Mouse (Mus musculus) CH12.LX (cell line): Measurements from ENCODE around the gene Jarid2. TPM values are rescaled to one million over a fixed set of nuclear protein-coding genes. Genes with fewer than 3 reads are reported as not detected.

Experiments used
- DNase-seq: peaks from one replicate; pipeline ENCODE4 v3.0.0-alpha.2; 2013; ENCODE audit errors: extremely low read depth
- H3K27ac ChIP-seq: 2 replicates; pipeline ENCODE4 v1.5.1; 2012; ENCODE audit warnings: low read depth, mild to moderate bottlenecking, control low read depth, moderate library complexity; ENCODE audit not compliant: insufficient read depth
- H3K27me3 ChIP-seq: replicated peaks from 2 replicates; pipeline ENCODE3; 2012; ENCODE audit warnings: inconsistent platforms
- H3K36me3 ChIP-seq, 2 experiments: replicated peaks in 1 of 2; 2 replicates each; pipeline versions ENCODE3 to v1.6.1; 2012; ENCODE audit warnings: inconsistent platforms in 1 of 2, low read length in 1 of 2, mild to moderate bottlenecking in 1 of 2, mixed read lengths in 1 of 2, moderate library complexity in 1 of 2; ENCODE audit not compliant: control insufficient read depth in 1 of 2, insufficient read depth in 1 of 2
- H3K4me1 ChIP-seq, 2 experiments: 2 replicates each; pipeline ENCODE4 v1.6.1; 2012; ENCODE audit warnings: inconsistent platforms in 1 of 2, moderate library complexity in 1 of 2; ENCODE audit not compliant: insufficient read depth in 2 of 2, control insufficient read depth in 1 of 2
- H3K4me2 ChIP-seq: 2 replicates; pipeline ENCODE4 v1.6.1; 2012; ENCODE audit warnings: low read depth, mild to moderate bottlenecking, control low read depth; ENCODE audit not compliant: poor library complexity, insufficient read depth, severe bottlenecking
- H3K4me3 ChIP-seq, 3 experiments: fragments of 150-350 bp in 1 of 3; sonication (generic) in 1 of 3; replicated peaks in 1 of 3; 2 replicates each; pipeline versions ENCODE3 to v1.5.1; 2011 to 2012; ENCODE audit warnings: low read depth in 2 of 3, low read length in 2 of 3, mild to moderate bottlenecking in 2 of 3, moderate library complexity in 2 of 3, control low read depth in 1 of 3, improper control_type of control experiment in 1 of 3, inconsistent platforms in 1 of 3, mixed read lengths in 1 of 3; ENCODE audit not compliant: poor library complexity in 1 of 3
- H3K79me2 ChIP-seq: replicated peaks from 2 replicates; pipeline ENCODE4 v1.6.1; 2012; ENCODE audit warnings: mild to moderate bottlenecking, moderate library complexity; ENCODE audit not compliant: control insufficient read depth, poor library complexity, insufficient read depth, severe bottlenecking; ENCODE audit errors: extremely low read depth
- H3K9ac ChIP-seq: 2 replicates; pipeline ENCODE4 v1.6.1; 2012; ENCODE audit warnings: low read depth, mild to moderate bottlenecking, control low read depth, moderate library complexity; ENCODE audit not compliant: insufficient read depth
- H3K9me3 ChIP-seq: replicated peaks from 2 replicates; pipeline ENCODE3; 2012; ENCODE audit warnings: low read length, inconsistent platforms, mixed read lengths
- BHLHE40 ChIP-seq: IDR thresholded peaks from 2 replicates; pipeline ENCODE4 v1.6.1; 2011; ENCODE audit warnings: mild to moderate bottlenecking, low read depth, low read length, improper control_type of control experiment
- CTCF ChIP-seq, 2 experiments: IDR thresholded peaks in 1 of 2; conservative IDR thresholded peaks in 1 of 2; 2 replicates each; pipeline ENCODE4 v1.5.1; 2011 to 2012; ENCODE audit warnings: low read depth in 2 of 2, low read length in 2 of 2, improper control_type of control experiment in 1 of 2, inconsistent platforms in 1 of 2, mild to moderate bottlenecking in 1 of 2, moderate library complexity in 1 of 2
- ELF1 ChIP-seq: IDR thresholded peaks from 2 replicates; pipeline ENCODE4 v1.6.1; 2014; ENCODE audit warnings: low read depth, mild to moderate bottlenecking, inconsistent platforms, low read length, improper control_type of control experiment
- EP300 ChIP-seq: IDR thresholded peaks from 2 replicates; pipeline ENCODE4 v1.6.1; 2011; ENCODE audit warnings: low read length, improper control_type of control experiment
- ETS1 ChIP-seq: conservative IDR thresholded peaks from 2 replicates; pipeline ENCODE4 v1.6.1; 2012; ENCODE audit warnings: low read depth, mild to moderate bottlenecking, inconsistent platforms, low read length, improper control_type of control experiment, moderate library complexity
- GABPA ChIP-seq: IDR thresholded peaks from 2 replicates; pipeline ENCODE4 v1.6.1; 2012; ENCODE audit warnings: low read depth, low read length, improper control_type of control experiment, inconsistent platforms; ENCODE audit not compliant: insufficient replicate concordance
- HCFC1 ChIP-seq: IDR thresholded peaks from 2 replicates; pipeline ENCODE4 v1.6.1; 2012; ENCODE audit warnings: low read depth, mild to moderate bottlenecking, inconsistent platforms, low read length, improper control_type of control experiment
- JUND ChIP-seq: conservative IDR thresholded peaks from 2 replicates; pipeline ENCODE4 v1.6.1; 2011; ENCODE audit warnings: low read depth, low read length, improper control_type of control experiment
- KAT2A ChIP-seq: IDR thresholded peaks from 2 replicates; pipeline ENCODE4 v1.6.1; 2012; ENCODE audit warnings: low read length, improper control_type of control experiment, inconsistent platforms; ENCODE audit not compliant: insufficient replicate concordance
- MAFK ChIP-seq: IDR thresholded peaks from 2 replicates; pipeline ENCODE4 v1.6.1; 2011; ENCODE audit warnings: low read length, improper control_type of control experiment; ENCODE audit not compliant: insufficient replicate concordance
- MAX ChIP-seq: IDR thresholded peaks from 2 replicates; pipeline ENCODE4 v1.6.1; 2011; ENCODE audit warnings: low read length, improper control_type of control experiment
- MXI1 ChIP-seq: IDR thresholded peaks from 2 replicates; pipeline ENCODE4 v1.6.1; 2011; ENCODE audit warnings: mild to moderate bottlenecking, low read depth, low read length, improper control_type of control experiment
- NELFE ChIP-seq: IDR thresholded peaks from 2 replicates; pipeline ENCODE4 v1.6.1; 2011; ENCODE audit warnings: low read depth, low read length, improper control_type of control experiment
- NRF1 ChIP-seq: IDR thresholded peaks from 2 replicates; pipeline ENCODE4 v1.6.1; 2014; ENCODE audit warnings: low read depth, mild to moderate bottlenecking, inconsistent platforms, low read length, improper control_type of control experiment, moderate library complexity
- PAX5 ChIP-seq: IDR thresholded peaks from 2 replicates; pipeline ENCODE4 v1.6.1; 2012; ENCODE audit warnings: low read length, inconsistent platforms, mixed read lengths
- RAD21 ChIP-seq: IDR thresholded peaks from 2 replicates; pipeline ENCODE4 v1.6.1; 2011; ENCODE audit warnings: low read depth, mild to moderate bottlenecking, low read length, improper control_type of control experiment, moderate library complexity
- RCOR1 ChIP-seq: conservative IDR thresholded peaks from 2 replicates; pipeline ENCODE4 v1.6.1; 2012; ENCODE audit warnings: low read depth, mild to moderate bottlenecking, inconsistent platforms, low read length, improper control_type of control experiment
- SMC3 ChIP-seq: IDR thresholded peaks from 2 replicates; pipeline ENCODE4 v1.6.1; 2011; ENCODE audit warnings: low read depth, low read length, improper control_type of control experiment
- TBP ChIP-seq: conservative IDR thresholded peaks from 2 replicates; pipeline ENCODE4 v1.6.1; 2011; ENCODE audit warnings: low read depth, low read length, improper control_type of control experiment
- UBTF ChIP-seq: IDR thresholded peaks from 2 replicates; pipeline ENCODE4 v1.6.1; 2012; ENCODE audit warnings: low read depth, mild to moderate bottlenecking, inconsistent platforms, low read length, improper control_type of control experiment, moderate library complexity
- USF1 ChIP-seq: IDR thresholded peaks from 2 replicates; pipeline ENCODE4 v1.6.1; 2014; ENCODE audit warnings: low read depth, mild to moderate bottlenecking, inconsistent platforms, low read length, improper control_type of control experiment
- USF2 ChIP-seq: conservative IDR thresholded peaks from 2 replicates; pipeline ENCODE4 v1.6.1; 2011; ENCODE audit warnings: low read depth, low read length, improper control_type of control experiment
- ZKSCAN1 ChIP-seq: IDR thresholded peaks from 2 replicates; pipeline ENCODE4 v1.6.1; 2012; ENCODE audit warnings: low read depth, inconsistent platforms, low read length, improper control_type of control experiment, borderline replicate concordance
- ZMIZ1 ChIP-seq: IDR thresholded peaks from 2 replicates; pipeline ENCODE4 v1.6.1; 2012; ENCODE audit warnings: low read depth, mild to moderate bottlenecking, inconsistent platforms, low read length, improper control_type of control experiment
- ZNF384 ChIP-seq: IDR thresholded peaks from 2 replicates; pipeline ENCODE4 v1.6.1; 2012; ENCODE audit warnings: low read depth, low read length, improper control_type of control experiment, inconsistent platforms
- dilution Hi-C: fragments of 300-500 bp; cut with MboI; formaldehyde crosslinking; loops from 2 replicates; pipeline ENCODE4 v1.14.3; 2020; ENCODE audit warnings: low sequenced_read_pairs; ENCODE audit not compliant: extremely low pct_unique_long_range_greater_than_20kb, extremely low pct_ligation_motif_present
- in situ Hi-C: fragments of 300-500 bp; cut with MboI; formaldehyde crosslinking; loops from 3 replicates; pipeline ENCODE4 v1.14.3; 2019; ENCODE audit warnings: low sequenced_read_pairs, low pct_ligation_motif_present, low pct_unique_long_range_greater_than_20kb, mixed read lengths
- polyA plus RNA-seq: library from polyadenylated mRNA; unstranded; fragments of >175 nt; gene quantifications from 2 replicates; pipeline ENCODE4 v1.2.1, GENCODE M21; 2012; ENCODE audit warnings: low read depth; ENCODE audit not compliant: insufficient read length
- total RNA-seq, 2 experiments: library from RNA; depleted of rRNA; stranded (reverse); fragments of 300-350 nt in 1 of 2; fragments of >200 nt in 1 of 2; gene quantifications; 2 replicates each; pipeline ENCODE4 v1.2.3; 2012 to 2014

Gene Jarid2
- total and polyA plus RNA-seq, 3 experiments: 4.5 to 10.9 (median 7.8) TPM

DNA sequence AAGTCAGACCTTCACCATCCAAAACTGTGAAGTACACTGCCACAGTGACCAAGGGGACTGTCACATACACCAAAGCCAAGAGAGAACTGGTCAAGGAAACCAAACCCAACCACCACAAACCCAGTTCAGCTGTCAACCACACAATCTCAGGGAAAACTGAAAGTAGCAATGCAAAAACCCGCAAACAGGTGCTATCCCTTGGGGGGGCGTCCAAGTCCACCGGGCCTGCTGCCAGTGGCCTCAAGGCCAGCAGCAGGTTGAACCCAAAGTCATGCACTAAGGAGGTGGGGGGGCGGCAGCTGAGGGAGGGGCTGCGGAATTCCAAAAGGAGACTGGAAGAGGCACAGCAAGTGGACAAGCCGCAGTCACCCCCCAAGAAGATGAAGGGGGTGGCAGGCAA lies 173.0 kb downstream of the Jarid2 start:
- Histone ChIP-seq H3K4me1 (peaks cover 2 to 13% of the 10 kb centered on the region in 2 experiments; a peak in 2 of 4 replicates), H3K79me2 (no peaks in the 10 kb centered on the region), H3K27ac (no peak overlapping the region), H3K9ac (no peak overlapping the region), H3K4me3 (no peak overlapping the region), H3K4me2 (no peak overlapping the region), H3K36me3 (peaks cover 20 to 82% of the 10 kb centered on the region in 2 experiments)
- dilution Hi-C loops: no loop called here
- DNase-seq: no peak
- in situ Hi-C loops: no loop called here
- TF ChIP-seq GABPA: no peak
- TF ChIP-seq MAX: no peak
- no peak for TF ChIP-seq RCOR1
- no peak for TF ChIP-seq ELF1
- TF ChIP-seq ZMIZ1: no peak
- no peak for TF ChIP-seq EP300
- no peak for TF ChIP-seq KAT2A
- no peak for TF ChIP-seq TBP
- TF ChIP-seq, all 38 proteins: peak for 0
- Histone ChIP-seq H3K27me3 (no peaks in the 10 kb centered on the region), H3K9me3 (no peaks in the 10 kb centered on the region)

DNA sequence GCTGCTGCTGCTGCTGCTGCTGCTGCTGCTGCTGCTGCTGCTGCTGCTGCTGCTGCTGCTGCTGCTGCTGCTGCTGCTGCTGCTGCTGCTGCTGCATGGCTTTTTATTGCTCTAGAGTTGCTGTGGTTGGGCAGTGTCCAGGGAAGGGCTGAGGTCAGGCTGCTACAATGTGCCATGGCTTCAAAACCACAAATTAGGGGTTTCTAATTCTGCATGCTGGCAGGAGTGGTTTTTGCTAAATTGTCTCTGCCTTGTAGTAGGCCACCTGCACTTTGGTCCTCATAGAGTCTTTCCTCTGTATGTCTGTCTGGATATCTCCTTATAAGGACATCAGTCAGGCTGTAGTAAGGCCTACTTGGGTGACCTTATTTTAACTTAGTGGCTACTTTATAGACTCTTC lies 174.1 kb downstream of the Jarid2 start:
- H3K4me3 ChIP-seq: no peak overlapping the region
- H3K27ac ChIP-seq: no peak overlapping the region
- no peaks in the 10 kb centered on the region for H3K27me3 ChIP-seq
- no peaks in the 10 kb centered on the region for H3K79me2 ChIP-seq
- H3K9me3 ChIP-seq: no peaks in the 10 kb centered on the region
- TF ChIP-seq UBTF (no peak), MAFK (no peak), PAX5 (no peak), ZKSCAN1 (no peak), NELFE (no peak), USF2 (no peak), ETS1 (no peak), JUND (no peak), RCOR1 (no peak), NRF1 (no peak), USF1 (no peak), CTCF (conservative IDR thresholded peaks at IDR 0.05 in 1 of 2, IDR thresholded peaks at IDR 0.05 in 1 of 2; ENCODE audit: low read depth in 2 of 2, low read length in 2 of 2) (no peak), BHLHE40 (no peak), RAD21 (no peak), ZNF384 (no peak), HCFC1 (no peak), MXI1 (no peak), SMC3 (no peak), GABPA (no peak)
- H3K4me1 ChIP-seq: peaks cover 5 to 21% of the 10 kb centered on the region in 2 experiments; a peak in 3 of 4 replicates
- in situ Hi-C loops: no loop called here
- DNase-seq: no peak
- no peak overlapping the region for H3K4me2 ChIP-seq
- no peak overlapping the region for H3K9ac ChIP-seq
- H3K36me3 ChIP-seq: peaks cover 28 to 82% of the 10 kb centered on the region in 2 experiments
- dilution Hi-C loops: no loop called here
